8 mouse cellular contexts compared by ENCODE assay signal in the genomic region with DNA sequence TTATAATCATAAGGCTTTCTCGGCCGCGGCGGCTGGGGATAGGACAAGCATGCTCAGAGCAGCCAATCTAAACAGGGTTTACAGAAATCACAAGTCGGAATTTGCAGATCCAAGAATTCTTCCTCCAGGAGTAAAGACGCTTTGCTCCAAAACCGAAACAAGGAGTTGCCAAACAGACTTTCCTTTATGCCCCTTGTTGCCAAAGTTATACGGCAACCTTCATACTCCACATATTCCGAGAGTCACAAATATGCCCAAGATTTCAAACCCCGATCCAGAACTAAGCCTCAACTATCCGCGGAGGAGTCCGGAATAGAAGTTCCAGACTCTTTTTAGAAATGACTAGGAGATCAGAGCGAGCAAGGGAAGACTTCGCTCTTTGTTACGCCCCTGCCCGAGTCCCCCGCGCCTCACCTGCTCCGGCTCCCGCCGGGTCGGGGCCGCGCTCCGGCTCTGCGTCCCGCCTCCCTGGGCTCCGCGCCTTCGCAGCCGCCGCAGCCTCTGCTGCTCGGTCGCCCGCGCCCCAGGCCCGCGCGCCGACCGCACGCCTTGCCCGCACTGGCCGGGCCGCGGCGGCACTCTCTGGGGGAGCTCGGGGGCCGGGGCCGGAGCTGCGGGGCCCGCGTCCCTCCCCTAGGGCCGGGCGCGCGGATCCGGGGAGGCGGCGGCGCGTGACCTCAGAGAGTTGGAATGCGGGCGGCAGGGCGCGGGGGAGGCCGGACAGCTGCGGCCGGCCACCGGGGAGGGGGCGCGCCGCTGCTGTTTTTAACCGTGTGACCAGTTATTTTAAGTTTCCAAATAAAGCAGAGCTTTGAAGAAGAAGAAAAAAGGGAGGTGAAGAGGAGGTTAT. TPM values are rescaled to one million over a fixed set of nuclear protein-coding genes. Genes with fewer than 3 reads are reported as not detected.
DNase-seq lines count a peak whose midpoint lies in the region; ATAC-seq and TF ChIP-seq lines count a peak whose summit lies in the region.

A gene (minus strand): TSS at position 455 of the 850 bp plus-strand sequence.

- peak within 1 kb of the TSS; percentile 93 for H3ac ChIP-seq in C2C12 (ENCODE audit: control insufficient read depth, insufficient read length, low read depth)

- TF ChIP-seq POLR2A in small intestine, adult 2 months (IDR thresholded peaks at IDR 0.05; ENCODE audit: low read depth, low read length), result no peak

- H3K79me3 ChIP-seq in C2C12 (ENCODE audit: low read depth), result peaks cover 41% of the 10 kb centered on the region

- peaks cover 16% of the 10 kb centered on the region for H3K36me3 ChIP-seq in C2C12 (ENCODE audit: control insufficient read depth, insufficient read depth)
- H3K36me3 ChIP-seq in embryonic facial prominence, embryonic 12.5 days, result no peaks in the 10 kb centered on the region
- 0 out of 2 replicates have a peak, but pooled peaks cover 2% of the 10 kb centered on the region for H3K36me3 ChIP-seq in heart, embryonic 11.5 days (ENCODE audit: control insufficient read depth, insufficient read depth, low read length)
- H3K36me3 ChIP-seq in kidney, embryonic 15.5 days, result no peaks in the 10 kb centered on the region
- H3K36me3 ChIP-seq in small intestine, adult 2 months (ENCODE audit: control insufficient read depth, insufficient read depth, low read length), result no peaks in the 10 kb centered on the region

- ATAC-seq in embryonic facial prominence, embryonic 12.5 days (ENCODE audit: insufficient number of reproducible peaks, insufficient read depth, low FRiP score, low TSS enrichment), result peak; percentile 59
- ATAC-seq in heart, embryonic 11.5 days (replicated peaks; ENCODE audit: insufficient number of reproducible peaks, low FRiP score, low TSS enrichment), result peak; percentile 76
- peak; percentile 60 for ATAC-seq in kidney, embryonic 15.5 days (replicated peaks; ENCODE audit: low FRiP score)
- ATAC-seq in megakaryocyte progenitor cell, adult 5-6 weeks (replicated peaks; ENCODE audit: poor library complexity), result no peak

- peak within 1 kb of the TSS; percentile 74 for H3K4me3 ChIP-seq in C2C12 (ENCODE audit: insufficient read depth, poor library complexity, severe bottlenecking)
- H3K4me3 ChIP-seq in embryonic facial prominence, embryonic 12.5 days, result peak within 1 kb of the TSS; percentile 80
- peak within 1 kb of the TSS; percentile 90 for H3K4me3 ChIP-seq in heart, embryonic 11.5 days (ENCODE audit: low read depth, low read length)
- H3K4me3 ChIP-seq in kidney, embryonic 15.5 days (replicated peaks), result peak within 1 kb of the TSS; percentile 85
- peak within 1 kb of the TSS; percentile 90 for H3K4me3 ChIP-seq in small intestine, adult 2 months (ENCODE audit: low read depth, low read length)

- peak within 1 kb of the TSS; percentile 76 for H3K4me2 ChIP-seq in embryonic facial prominence, embryonic 12.5 days (replicated peaks)
- H3K4me2 ChIP-seq in heart, embryonic 11.5 days, result peak within 1 kb of the TSS; percentile 65
- peak within 1 kb of the TSS; percentile 78 for H3K4me2 ChIP-seq in kidney, embryonic 15.5 days

- peaks cover 52% of the 10 kb centered on the region for H3K79me2 ChIP-seq in C2C12 (ENCODE audit: control insufficient read depth, insufficient read depth)

- H3K27me3 ChIP-seq in C2C12 (ENCODE audit: control insufficient read depth, insufficient read depth, insufficient read length), result no peaks in the 10 kb centered on the region
- H3K27me3 ChIP-seq in embryonic facial prominence, embryonic 12.5 days, result peaks cover 15% of the 10 kb centered on the region
- no peaks in the 10 kb centered on the region for H3K27me3 ChIP-seq in heart, embryonic 11.5 days (ENCODE audit: control insufficient read depth, insufficient read depth, low read length)
- H3K27me3 ChIP-seq in kidney, embryonic 15.5 days, result peaks cover 20% of the 10 kb centered on the region
- no peaks in the 10 kb centered on the region for H3K27me3 ChIP-seq in small intestine, adult 2 months (ENCODE audit: control insufficient read depth, insufficient read depth, low read length)

- peak; percentile 62 for DNase-seq in adipocyte (ENCODE audit: low spot score)
- DNase-seq in lung, postnatal 10 days, result peak; percentile 82

- peaks cover 17% of the 10 kb centered on the region for H3K4me1 ChIP-seq in embryonic facial prominence, embryonic 12.5 days
- H3K4me1 ChIP-seq in heart, embryonic 11.5 days (ENCODE audit: control insufficient read depth, insufficient read depth, low read length), result peaks cover 11% of the 10 kb centered on the region
- H3K4me1 ChIP-seq in kidney, embryonic 15.5 days, result peaks cover 30% of the 10 kb centered on the region
- H3K4me1 ChIP-seq in small intestine, adult 2 months (ENCODE audit: control insufficient read depth, insufficient read depth, insufficient read length, low read length), result peaks cover 14% of the 10 kb centered on the region

- no peak for TF ChIP-seq CTCF in C2C12 (IDR thresholded peaks at IDR 0.05; ENCODE audit: control insufficient read depth, insufficient read depth, insufficient read length)
- no peak for TF ChIP-seq CTCF in small intestine, adult 2 months (IDR thresholded peaks at IDR 0.05; ENCODE audit: extremely low read depth, insufficient read length, insufficient replicate concordance, low read depth, low read length)

- no peaks in the 10 kb centered on the region for H3K9me3 ChIP-seq in embryonic facial prominence, embryonic 12.5 days
- H3K9me3 ChIP-seq in heart, embryonic 11.5 days (replicated peaks; ENCODE audit: control insufficient read depth, low read length), result no peaks in the 10 kb centered on the region
- no peaks in the 10 kb centered on the region for H3K9me3 ChIP-seq in kidney, embryonic 15.5 days (replicated peaks)

- peak within 1 kb of the TSS; percentile 76 for H3K27ac ChIP-seq in embryonic facial prominence, embryonic 12.5 days
- peak within 1 kb of the TSS; percentile 95 for H3K27ac ChIP-seq in heart, embryonic 11.5 days (ENCODE audit: low read depth, low read length)
- H3K27ac ChIP-seq in kidney, embryonic 15.5 days, result peak within 1 kb of the TSS; percentile 91
- H3K27ac ChIP-seq in small intestine, adult 2 months (ENCODE audit: insufficient read depth, low read depth, low read length), result peak within 1 kb of the TSS; percentile 85

- 1% methylated on average over 75 of the region's 75 CpGs for WGBS in embryonic facial prominence, embryonic 12.5 days
- WGBS in heart, embryonic 11.5 days (ENCODE audit: insufficient replicate concordance), result under 1% methylated on average over 75 of the region's 75 CpGs
- under 1% methylated on average over 75 of the region's 75 CpGs for WGBS in kidney, embryonic 15.5 days
- under 1% methylated on average over 75 of the region's 75 CpGs for WGBS in small intestine, adult 2 months

- peak within 1 kb of the TSS; percentile 89 for H3K9ac ChIP-seq in embryonic facial prominence, embryonic 12.5 days
- H3K9ac ChIP-seq in heart, embryonic 11.5 days (ENCODE audit: low read depth, low read length), result peak within 1 kb of the TSS; percentile 97
- H3K9ac ChIP-seq in kidney, embryonic 15.5 days, result peak within 1 kb of the TSS; percentile 92

TF ChIP-seq in C2C12, 6 proteins besides CTCF, POLR2A, EP300 and RAD21:
- TF ChIP-seq MYOD1 (IDR thresholded peaks at IDR 0.05; ENCODE audit: control insufficient read depth, insufficient read length, low read depth) (no peak), FOSL1 (IDR thresholded peaks at IDR 0.05; ENCODE audit: insufficient read depth, low read length, poor library complexity, severe bottlenecking) (no peak), CEBPB (IDR thresholded peaks at IDR 0.05; ENCODE audit: low read depth) (no peak), MAX (IDR thresholded peaks at IDR 0.05) (no peak), MYOG (IDR thresholded peaks at IDR 0.05; ENCODE audit: control insufficient read depth, extremely low read depth, insufficient read length) (no peak), USF1 (IDR thresholded peaks at IDR 0.05; ENCODE audit: low read depth) (no peak)

RNA-seq across cellular contexts. Expression of the gene that starts here (rescaled TPM):
- 19.9 TPM for polyA plus RNA-seq in C2C12 (2012; fragmentation: generic; extraction: Trizol)
- 6.7 and 7.0 TPM in 2 replicates for polyA plus RNA-seq in embryonic facial prominence, embryonic 12.5 days (2016; fragmentation: Nextera tagmentation; extraction: Ambion mirVana)
- 10.4 and 13.0 TPM in 2 replicates for polyA plus RNA-seq in heart, embryonic 11.5 days (2014; fragmentation: Nextera tagmentation; extraction: Ambion mirVana)
- 6.6 and 7.1 TPM in 2 replicates for polyA plus RNA-seq in kidney, embryonic 15.5 days (2015; fragmentation: Nextera tagmentation; extraction: Ambion mirVana)
- 9.6 and 24.7 TPM in 2 replicates for polyA plus RNA-seq in small intestine, adult 2 months (2012; rRNA removed)
- 5.9 and 8.0 TPM in 2 replicates for total RNA-seq in megakaryocyte progenitor cell, adult 5-6 weeks (2015)
- 2.7 and 3.1 TPM in 2 replicates for total RNA-seq in megakaryocyte progenitor cell, adult 5-6 weeks (2017)
